Mouse (Mus musculus) embryonic facial prominence, embryonic 11.5 days (tissue): Measurements from ENCODE around the gene Wdr4. TPM values are rescaled to one million over a fixed set of nuclear protein-coding genes. Genes with fewer than 3 reads are reported as not detected.

Experiments
- ATAC-seq: fragments of 200-750 bp; cut with Nextera tagmentation; replicated peaks from 2 replicates; pipeline ENCODE4 v1.8.0; 2017; ENCODE audit warnings: low read depth; ENCODE audit not compliant: insufficient number of reproducible peaks, low FRiP score, low TSS enrichment
- DNase-seq: peaks from one replicate; pipeline ENCODE4 v3.0.0-alpha.2; 2015; ENCODE audit warnings: low spot score
- H3K27ac ChIP-seq: fragments of 300-500 bp; sonication (generic); replicated peaks from 2 replicates; pipeline ENCODE4 v1.5.1; 2014; ENCODE audit warnings: mild to moderate bottlenecking, low read depth, low read length, control low read depth
- H3K27me3 ChIP-seq: fragments of 300-500 bp; sonication (generic); 2 replicates; pipeline ENCODE4 v1.6.1; 2014; ENCODE audit warnings: mild to moderate bottlenecking, low read length, moderate library complexity, mixed read lengths; ENCODE audit not compliant: control insufficient read depth, insufficient read depth
- H3K36me3 ChIP-seq: fragments of 300-500 bp; sonication (generic); replicated peaks from 2 replicates; pipeline ENCODE4 v1.6.1; 2014; ENCODE audit warnings: low read depth, mild to moderate bottlenecking, low read length, moderate library complexity, mixed read lengths; ENCODE audit not compliant: control insufficient read depth, insufficient read depth
- H3K4me1 ChIP-seq: fragments of 300-500 bp; sonication (generic); 2 replicates; pipeline ENCODE4 v1.6.1; 2014; ENCODE audit warnings: low read length, mixed read lengths; ENCODE audit not compliant: control insufficient read depth, insufficient read depth
- H3K4me2 ChIP-seq: fragments of 300-500 bp; sonication (generic); 2 replicates; pipeline ENCODE4 v1.6.1; 2014; ENCODE audit warnings: low read depth, mild to moderate bottlenecking, control low read depth, low read length, moderate library complexity
- H3K4me3 ChIP-seq: fragments of 300-500 bp; sonication (generic); 2 replicates; pipeline ENCODE4 v1.5.1; 2014; ENCODE audit warnings: low read depth, low read length, control low read depth
- H3K9ac ChIP-seq: fragments of 300-500 bp; sonication (generic); replicated peaks from 2 replicates; pipeline ENCODE4 v1.6.1; 2014; ENCODE audit warnings: mild to moderate bottlenecking, control low read depth, low read length
- H3K9me3 ChIP-seq: fragments of 300-500 bp; sonication (generic); replicated peaks from 2 replicates; pipeline ENCODE4 v1.6.1; 2016; ENCODE audit warnings: mild to moderate bottlenecking, low read length, inconsistent platforms, mixed read lengths; ENCODE audit not compliant: control insufficient read depth
- WGBS: fragments of 180-500 bp; shearing (Covaris S2); extraction: QIAGEN DNeasy Blood & Tissue Kit; methylation state at CpG from one replicate; pipeline ENCODE4 v1.1.7; 2014; 5-methylcytosine and 5-hydroxymethylcytosine counted together
- polyA plus RNA-seq: library from polyadenylated mRNA; unstranded; fragments of >200 nt; fragmentation: Nextera tagmentation; extraction: Ambion mirVana; gene quantifications from 2 replicates; pipeline ENCODE4 v1.2.1, GENCODE M21; 2014

Gene Wdr4
- polyA plus RNA-seq, 1 experiment from 2014 or later, result 34.6 TPM

- H3K4me1 ChIP-seq, result no peaks in the 10 kb centered on the region
- no peak overlapping the region for H3K4me2 ChIP-seq
- no peaks in the 10 kb centered on the region for H3K9me3 ChIP-seq
- H3K9ac ChIP-seq, result no peak overlapping the region
- ATAC-seq, result no peak
- H3K27ac ChIP-seq, result no peak overlapping the region
- H3K36me3 ChIP-seq, result peaks cover 5% of the 10 kb centered on the region
- DNase-seq, result no peak
- no peaks in the 10 kb centered on the region for H3K27me3 ChIP-seq
- WGBS, result 90% methylated on average over 12 of the region's 12 CpGs
- no peak overlapping the region for H3K4me3 ChIP-seq
These were observed 17.4 kb downstream of the Wdr4 start for GRCm38 (mm10) chr17:31502261-31502927.

- Histone ChIP-seq H3K27me3 (no peaks in the 10 kb centered on the region), H3K4me3 (no peak overlapping the region), H3K4me2 (no peak overlapping the region), H3K36me3 (peaks cover 7% of the 10 kb centered on the region), H3K4me1 (no peaks in the 10 kb centered on the region), H3K27ac (no peak overlapping the region), H3K9me3 (no peaks in the 10 kb centered on the region), H3K9ac (no peak overlapping the region)
- no peak for DNase-seq
- WGBS, result 84% methylated on average over 3 of the region's 3 CpGs
- no peak for ATAC-seq
These were observed 18.9 kb downstream of the Wdr4 start for GRCm38 (mm10) chr17:31500908-31501307.

- no peak overlapping the region for H3K9ac ChIP-seq
- no peak overlapping the region for H3K27ac ChIP-seq
- no peaks in the 10 kb centered on the region for H3K9me3 ChIP-seq
- DNase-seq (no peak), ATAC-seq (no peak)
- no peak overlapping the region for H3K4me3 ChIP-seq
- H3K27me3 ChIP-seq, result no peaks in the 10 kb centered on the region
- no peaks in the 10 kb centered on the region for H3K4me1 ChIP-seq
- no peak overlapping the region for H3K4me2 ChIP-seq
- WGBS, result 91% methylated on average over 6 of the region's 8 CpGs
- peaks cover 7% of the 10 kb centered on the region for H3K36me3 ChIP-seq
These were observed 19.4 kb downstream of the Wdr4 start for GRCm38 (mm10) chr17:31500416-31500815.

GRCm38 (mm10) chr17:31499725-31500124 is 20.1 kb downstream of the Wdr4 start:
- WGBS, result 95% methylated on average over 12 of the region's 12 CpGs
- no peak for DNase-seq
- H3K36me3 ChIP-seq, result peaks cover 7% of the 10 kb centered on the region

GRCm38 (mm10) chr17:31497726-31498125 is 22.1 kb downstream of the Wdr4 start:
- Histone ChIP-seq H3K9me3 (no peaks in the 10 kb centered on the region), H3K36me3 (peaks cover 7% of the 10 kb centered on the region), H3K4me2 (no peak overlapping the region), H3K9ac (no peak overlapping the region), H3K4me3 (no peak overlapping the region), H3K4me1 (no peaks in the 10 kb centered on the region), H3K27ac (no peak overlapping the region), H3K27me3 (no peaks in the 10 kb centered on the region)
- no peak for DNase-seq
- WGBS, result 88% methylated on average over 6 of the region's 6 CpGs
- ATAC-seq, result no peak

More at GRCm38 (mm10) chr17:31499725-31500124, 20.1 kb downstream of the Wdr4 start:
- Histone ChIP-seq H3K4me3 (no peak overlapping the region), H3K4me1 (no peaks in the 10 kb centered on the region), H3K9me3 (no peaks in the 10 kb centered on the region), H3K27me3 (no peaks in the 10 kb centered on the region), H3K9ac (no peak overlapping the region), H3K4me2 (no peak overlapping the region), H3K27ac (no peak overlapping the region)
- ATAC-seq, result no peak

- H3K9ac ChIP-seq, result no peak overlapping the region
- no peak overlapping the region for H3K4me2 ChIP-seq
- no peaks in the 10 kb centered on the region for H3K4me1 ChIP-seq
- no peak overlapping the region for H3K27ac ChIP-seq
- H3K36me3 ChIP-seq, result peaks cover 5% of the 10 kb centered on the region; the same call in 1 of the 2 replicates
- no peak for DNase-seq
- no peaks in the 10 kb centered on the region for H3K27me3 ChIP-seq
- H3K4me3 ChIP-seq, result no peak overlapping the region
- no peak for ATAC-seq
- 89% methylated on average over 1 of the region's 1 CpGs for WGBS
- H3K9me3 ChIP-seq, result no peaks in the 10 kb centered on the region
These were observed 24.8 kb downstream of the Wdr4 start for GRCm38 (mm10) chr17:31494989-31495388.

GRCm38 (mm10) chr17:31492416-31492815 is 27.4 kb downstream of the Wdr4 start:
- Histone ChIP-seq H3K27ac (no peak overlapping the region), H3K4me3 (no peak overlapping the region), H3K9me3 (no peaks in the 10 kb centered on the region), H3K36me3 (peaks cover 2% of the 10 kb centered on the region; the same call in 1 of the 2 replicates), H3K27me3 (no peaks in the 10 kb centered on the region), H3K4me2 (no peak overlapping the region), H3K4me1 (no peaks in the 10 kb centered on the region), H3K9ac (no peak overlapping the region)
- 0% methylated on average over 2 of the region's 2 CpGs for WGBS
- DNase-seq (peak; percentile 91), ATAC-seq (peak; percentile 42; the same call in 1 of the 2 replicates)

GRCm38 (mm10) chr17:31491355-31491754 is 28.4 kb downstream of the Wdr4 start:
- Histone ChIP-seq H3K4me2 (no peak overlapping the region), H3K9ac (no peak overlapping the region), H3K27me3 (no peaks in the 10 kb centered on the region), H3K4me3 (no peak overlapping the region), H3K4me1 (no peaks in the 10 kb centered on the region), H3K27ac (no peak overlapping the region), H3K36me3 (peaks cover 2% of the 10 kb centered on the region; the same call in 1 of the 2 replicates), H3K9me3 (no peaks in the 10 kb centered on the region)
- no peak for DNase-seq
- ATAC-seq, result no peak
